Mouse (Mus musculus): ENCODE measurements around the gene Ddx43.

Gene Ddx43

GRCm38 (mm10) chr9:78372827-78373504, 22.6 kb upstream of the Ddx43 start:
- DNase-seq (ENCODE audit: low read depth, low spot score): no peak

- no peak for DNase-seq (ENCODE audit: low read depth, low spot score)
Measured at GRCm38 (mm10) chr9:78374397-78374796, 21.2 kb upstream of the Ddx43 start.

GRCm38 (mm10) chr9:78374885-78375389, 20.6 kb upstream of the Ddx43 start:
- no peak for DNase-seq (ENCODE audit: low read depth, low spot score)

GRCm38 (mm10) chr9:78375486-78375885, 20.1 kb upstream of the Ddx43 start:
- no peak for DNase-seq (ENCODE audit: low read depth, low spot score)

GRCm38 (mm10) chr9:78377546-78377945, 18.0 kb upstream of the Ddx43 start:
- DNase-seq (ENCODE audit: low read depth, low spot score): no peak

- DNase-seq (ENCODE audit: low read depth, low spot score): no peak
Measured at GRCm38 (mm10) chr9:78378113-78378785, 17.3 kb upstream of the Ddx43 start, which contains the start of gene Ooep. Gene Ooep (minus strand): TSS chr9:78378725.

- no peak for DNase-seq (ENCODE audit: low read depth, low spot score)
Measured at GRCm38 (mm10) chr9:78385893-78386292, 9.7 kb upstream of the Ddx43 start.

GRCm38 (mm10) chr9:78386947-78387346, 8.6 kb upstream of the Ddx43 start:
- no peak for DNase-seq (ENCODE audit: low read depth, low spot score)

- no peak for DNase-seq (ENCODE audit: low read depth, low spot score)
Measured at GRCm38 (mm10) chr9:78389981-78390380, 5.6 kb upstream of the Ddx43 start.

GRCm38 (mm10) chr9:78393741-78394140, 1.8 kb upstream of the Ddx43 start:
- DNase-seq (ENCODE audit: low read depth, low spot score): no peak

- DNase-seq (ENCODE audit: low read depth, low spot score): no peak
Measured at GRCm38 (mm10) chr9:78394602-78395001, 975 bp upstream of the Ddx43 start.

GRCm38 (mm10) chr9:78395244-78395629, 340 bp upstream of the Ddx43 start:
- no peak for DNase-seq (ENCODE audit: low read depth, low spot score)

- DNase-seq (ENCODE audit: low read depth, low spot score): no peak
Measured at GRCm38 (mm10) chr9:78396517-78396916, 940 bp downstream of the Ddx43 start.

- no peak for DNase-seq (ENCODE audit: low read depth, low spot score)
Measured at GRCm38 (mm10) chr9:78400570-78400969, 5.0 kb downstream of the Ddx43 start.

GRCm38 (mm10) chr9:78401596-78401995, 6.0 kb downstream of the Ddx43 start:
- DNase-seq (ENCODE audit: low read depth, low spot score): no peak

- DNase-seq (ENCODE audit: low read depth, low spot score): no peak
Measured at GRCm38 (mm10) chr9:78427362-78427781, 31.8 kb downstream of the Ddx43 start.

- DNase-seq (ENCODE audit: low read depth, low spot score): no peak
Measured at GRCm38 (mm10) chr9:78428185-78428584, 32.6 kb downstream of the Ddx43 start.

GRCm38 (mm10) chr9:78428870-78429432, 33.4 kb downstream of the Ddx43 start:
- DNase-seq (ENCODE audit: low read depth, low spot score): no peak

- no peak for DNase-seq (ENCODE audit: low read depth, low spot score)
Measured at GRCm38 (mm10) chr9:78429551-78429950, 34.0 kb downstream of the Ddx43 start.

- DNase-seq (ENCODE audit: low read depth, low spot score): no peak
Measured at GRCm38 (mm10) chr9:78430486-78430885, 34.9 kb downstream of the Ddx43 start.

- no peak for DNase-seq (ENCODE audit: low read depth, low spot score)
Measured at GRCm38 (mm10) chr9:78432471-78432870, 36.9 kb downstream of the Ddx43 start.

- DNase-seq (ENCODE audit: low read depth, low spot score): no peak
Measured at GRCm38 (mm10) chr9:78439426-78439825, 43.8 kb downstream of the Ddx43 start.

GRCm38 (mm10) chr9:78442237-78442578, 46.6 kb downstream of the Ddx43 start:
- DNase-seq (ENCODE audit: low read depth, low spot score): no peak

All from skeletal muscle tissue, adult 2 months (tissue).